Mouse (Mus musculus) embryonic facial prominence, embryonic 14.5 days (tissue): ENCODE results near the gene Phyhd1. TPM values are rescaled to one million over a fixed set of nuclear protein-coding genes. Genes with fewer than 3 reads are reported as not detected.

ENCODE experiments used
- ATAC-seq: fragments of 200-750 bp; cut with Nextera tagmentation; 2 replicates; pipeline ENCODE4 v1.8.0; 2017; ENCODE audit warnings: low read depth, moderate number of reproducible peaks, moderate TSS enrichment
- DNase-seq: peaks from one replicate; pipeline ENCODE4 v3.0.0-alpha.2; 2015; ENCODE audit warnings: low spot score
- H3K27ac ChIP-seq: fragments of 300-500 bp; sonication (generic); replicated peaks from 2 replicates; pipeline ENCODE4 v1.5.1; 2014; ENCODE audit warnings: low read depth, mild to moderate bottlenecking, low read length, moderate library complexity
- H3K27me3 ChIP-seq: fragments of 300-500 bp; sonication (generic); replicated peaks from 2 replicates; pipeline ENCODE4 v1.6.1; 2014; ENCODE audit warnings: low read length; ENCODE audit not compliant: control insufficient read depth, insufficient read depth
- H3K36me3 ChIP-seq: fragments of 300-500 bp; sonication (generic); 2 replicates; pipeline ENCODE4 v1.6.1; 2014; ENCODE audit warnings: low read length, mixed read lengths; ENCODE audit not compliant: control insufficient read depth, insufficient read depth
- H3K4me1 ChIP-seq: fragments of 300-500 bp; sonication (generic); 2 replicates; pipeline ENCODE4 v1.6.1; 2014; ENCODE audit warnings: antibody characterized with exemption, low read length; ENCODE audit not compliant: control insufficient read depth, insufficient read depth
- H3K4me2 ChIP-seq: fragments of 300-500 bp; sonication (generic); 2 replicates; pipeline ENCODE4 v1.6.1; 2014; ENCODE audit warnings: low read depth, mild to moderate bottlenecking, low read length, moderate library complexity, mixed read lengths
- H3K4me3 ChIP-seq: fragments of 300-500 bp; sonication (generic); 2 replicates; pipeline ENCODE4 v1.5.1; 2014; ENCODE audit warnings: low read depth, mild to moderate bottlenecking, low read length
- H3K9ac ChIP-seq: fragments of 300-500 bp; sonication (generic); 2 replicates; pipeline ENCODE4 v1.6.1; 2014; ENCODE audit warnings: low read depth, mild to moderate bottlenecking, low read length, moderate library complexity, mixed read lengths
- H3K9me3 ChIP-seq: fragments of 300-500 bp; sonication (generic); 2 replicates; pipeline ENCODE4 v1.6.1; 2016; ENCODE audit warnings: low read length; ENCODE audit not compliant: control insufficient read depth
- WGBS: fragments of 180-500 bp; shearing (Covaris S2); extraction: QIAGEN DNeasy Blood & Tissue Kit; methylation state at CpG from one replicate; pipeline ENCODE4 v1.1.7; 2014; 5-methylcytosine and 5-hydroxymethylcytosine counted together
- polyA plus RNA-seq: library from polyadenylated mRNA; unstranded; fragments of >200 nt; fragmentation: Nextera tagmentation; extraction: Ambion mirVana; gene quantifications from 2 replicates; pipeline ENCODE4 v1.2.1, GENCODE M21; 2014

Gene Phyhd1
- 5.4 and 5.7 TPM in 2 replicates for polyA plus RNA-seq

GRCm38 (mm10) chr2:30265767-30266253 lies at the start of gene Phyhd1:
TSS of gene Phyhd1 (plus strand) at chr2:30266203.
- peak within 1 kb of the TSS; percentile 42 for H3K9ac ChIP-seq
- peak within 1 kb of the TSS; percentile 80 for H3K27ac ChIP-seq
- no peaks in the 10 kb centered on the region for H3K9me3 ChIP-seq
- H3K36me3 ChIP-seq: peaks cover 35% of the 10 kb centered on the region
- H3K27me3 ChIP-seq: no peaks in the 10 kb centered on the region
- H3K4me3 ChIP-seq: no peak within 1 kb of the TSS
- ATAC-seq: no peak; the same call in 1 of the 2 replicates
- DNase-seq: peak; percentile 68
- WGBS: 20% methylated on average over 5 of the region's 5 CpGs
- H3K4me2 ChIP-seq: peak within 1 kb of the TSS; percentile 26; the same call in 1 of the 2 replicates
- H3K4me1 ChIP-seq: peaks cover 28% of the 10 kb centered on the region

GRCm38 (mm10) chr2:30216293-30216692 lies 49.7 kb upstream of the Phyhd1 start:
- Histone ChIP-seq H3K4me1 (no peaks in the 10 kb centered on the region), H3K9ac (no peak overlapping the region), H3K27me3 (no peaks in the 10 kb centered on the region), H3K36me3 (no peaks in the 10 kb centered on the region), H3K4me2 (no peak overlapping the region), H3K27ac (no peak overlapping the region), H3K9me3 (no peaks in the 10 kb centered on the region), H3K4me3 (no peak overlapping the region)
- DNase-seq (no peak), ATAC-seq (no peak)
- 98% methylated on average over 5 of the region's 5 CpGs for WGBS

- 74% methylated on average over 5 of the region's 5 CpGs for WGBS
- ATAC-seq (no peak), DNase-seq (no peak)
- Histone ChIP-seq H3K9me3 (0 out of 2 replicates have a peak, but pooled peaks cover under 1% of the 10 kb centered on the region), H3K36me3 (peaks cover 11% of the 10 kb centered on the region), H3K9ac (no peak overlapping the region), H3K27me3 (no peaks in the 10 kb centered on the region), H3K4me3 (no peak overlapping the region), H3K4me1 (peaks cover 16% of the 10 kb centered on the region), H3K27ac (no peak overlapping the region), H3K4me2 (no peak overlapping the region)
Measured at GRCm38 (mm10) chr2:30235593-30235992, 30.4 kb upstream of the Phyhd1 start.

GRCm38 (mm10) chr2:30236426-30237198 lies 29.4 kb upstream of the Phyhd1 start:
- peak; percentile 14 for DNase-seq

GRCm38 (mm10) chr2:30237199-30237880 lies 28.7 kb upstream of the Phyhd1 start, which contains the start of gene Lrrc8a:
TSS of gene Lrrc8a (plus strand) at chr2:30237715.
- Histone ChIP-seq H3K36me3 (peaks cover 29% of the 10 kb centered on the region), H3K9me3 (no peaks in the 10 kb centered on the region), H3K9ac (peak within 1 kb of the TSS; percentile 92), H3K27me3 (no peaks in the 10 kb centered on the region), H3K27ac (peak within 1 kb of the TSS; percentile 90), H3K4me1 (peaks cover 16% of the 10 kb centered on the region), H3K4me3 (peak within 1 kb of the TSS; percentile 86), H3K4me2 (peak within 1 kb of the TSS; percentile 86)
- WGBS: under 1% methylated on average over 43 of the region's 67 CpGs
- DNase-seq (peak; percentile 99), ATAC-seq (peak; percentile 97)

More at GRCm38 (mm10) chr2:30236426-30237198, 29.4 kb upstream of the Phyhd1 start:
- H3K27ac ChIP-seq: peak overlapping the region; percentile 90
- peak overlapping the region; percentile 86 for H3K4me2 ChIP-seq
- H3K27me3 ChIP-seq: no peaks in the 10 kb centered on the region
- peaks cover 22% of the 10 kb centered on the region for H3K36me3 ChIP-seq
- no peak for ATAC-seq
- H3K4me3 ChIP-seq: peak overlapping the region; percentile 86
- WGBS: 4% methylated on average over 18 of the region's 18 CpGs
- H3K9ac ChIP-seq: peak overlapping the region; percentile 92
- H3K4me1 ChIP-seq: peaks cover 16% of the 10 kb centered on the region
- H3K9me3 ChIP-seq: no peaks in the 10 kb centered on the region

GRCm38 (mm10) chr2:30237881-30238280 lies 28.1 kb upstream of the Phyhd1 start:
- ATAC-seq (peak; percentile 89), DNase-seq (peak; percentile 68)
- H3K27me3 ChIP-seq: no peaks in the 10 kb centered on the region
- H3K4me2 ChIP-seq: peak overlapping the region; percentile 86
- peaks cover 16% of the 10 kb centered on the region for H3K4me1 ChIP-seq
- peak overlapping the region; percentile 86 for H3K4me3 ChIP-seq
- peaks cover 34% of the 10 kb centered on the region for H3K36me3 ChIP-seq
- 0% methylated on average over 14 of the region's 42 CpGs for WGBS
- no peaks in the 10 kb centered on the region for H3K9me3 ChIP-seq
- peak overlapping the region; percentile 90 for H3K27ac ChIP-seq
- H3K9ac ChIP-seq: peak overlapping the region; percentile 92

GRCm38 (mm10) chr2:30238906-30239465 lies 27.0 kb upstream of the Phyhd1 start:
- Histone ChIP-seq H3K9me3 (no peaks in the 10 kb centered on the region), H3K9ac (peak overlapping the region; percentile 92), H3K36me3 (peaks cover 45% of the 10 kb centered on the region), H3K4me3 (peak overlapping the region; percentile 86), H3K27ac (no peak overlapping the region), H3K4me1 (peaks cover 16% of the 10 kb centered on the region), H3K4me2 (peak overlapping the region; percentile 86), H3K27me3 (no peaks in the 10 kb centered on the region)
- no peak for DNase-seq
- ATAC-seq: no peak
- 58% methylated on average over 3 of the region's 3 CpGs for WGBS

GRCm38 (mm10) chr2:30239777-30240176 lies 26.2 kb upstream of the Phyhd1 start:
- no peaks in the 10 kb centered on the region for H3K27me3 ChIP-seq
- H3K9me3 ChIP-seq: no peaks in the 10 kb centered on the region
- H3K4me2 ChIP-seq: no peak overlapping the region
- no peak overlapping the region for H3K4me3 ChIP-seq
- peaks cover 50% of the 10 kb centered on the region for H3K36me3 ChIP-seq
- H3K9ac ChIP-seq: 0 out of 2 replicates have a peak overlapping the region, but pooled peaks have one; percentile 15
- WGBS: 91% methylated on average over 4 of the region's 4 CpGs
- DNase-seq (no peak), ATAC-seq (no peak)
- H3K27ac ChIP-seq: no peak overlapping the region
- H3K4me1 ChIP-seq: peaks cover 16% of the 10 kb centered on the region
